Mouse (Mus musculus) liver, embryonic 16.5 days (tissue): ENCODE measurements around the gene Cysrt1. TPM values are rescaled to one million over a fixed set of nuclear protein-coding genes. Genes with fewer than 3 reads are reported as not detected.
A peak's percentile ranks its signal among the peaks of the same experiment; 100 is the strongest.

Source experiments
- ATAC-seq: fragments of 200-750 bp; cut with Nextera tagmentation; 2 replicates; pipeline ENCODE4 v1.8.0; 2017; ENCODE audit warnings: low read depth, mild to moderate bottlenecking, moderate number of reproducible peaks, moderate library complexity
- H3K27ac ChIP-seq: fragments of 300-500 bp; sonication (generic); 2 replicates; pipeline ENCODE4 v1.5.1; 2014; ENCODE audit warnings: mild to moderate bottlenecking, low read length
- H3K27me3 ChIP-seq: fragments of 300-500 bp; sonication (generic); 2 replicates; pipeline ENCODE4 v1.6.1; 2014; ENCODE audit warnings: low read depth, low read length, mixed read lengths; ENCODE audit not compliant: control insufficient read depth, insufficient read depth
- H3K36me3 ChIP-seq: fragments of 300-500 bp; sonication (generic); 2 replicates; pipeline ENCODE4 v1.6.1; 2014; ENCODE audit warnings: mild to moderate bottlenecking; ENCODE audit not compliant: control insufficient read depth, insufficient read depth
- H3K4me1 ChIP-seq: fragments of 300-500 bp; sonication (generic); 2 replicates; pipeline ENCODE4 v1.6.1; 2014; ENCODE audit warnings: low read depth, low read length, mixed read lengths; ENCODE audit not compliant: control insufficient read depth
- H3K4me2 ChIP-seq: fragments of 300-500 bp; sonication (generic); 2 replicates; pipeline ENCODE4 v1.6.1; 2014; ENCODE audit warnings: low read depth, low read length, mixed read lengths
- H3K4me3 ChIP-seq: fragments of 300-500 bp; sonication (generic); 2 replicates; pipeline ENCODE4 v1.5.1; 2014; ENCODE audit warnings: low read depth, mild to moderate bottlenecking, low read length
- H3K9ac ChIP-seq: fragments of 300-500 bp; sonication (generic); 2 replicates; pipeline ENCODE4 v1.6.1; 2014; ENCODE audit warnings: low read depth, low read length
- H3K9me3 ChIP-seq: fragments of 300-500 bp; sonication (generic); replicated peaks from 2 replicates; pipeline ENCODE4 v1.6.1; 2016; ENCODE audit warnings: low read length; ENCODE audit not compliant: control insufficient read depth
- WGBS: fragments of 180-500 bp; shearing (Covaris S2); extraction: QIAGEN DNeasy Blood & Tissue Kit; methylation state at CpG from one replicate; pipeline ENCODE4 v1.1.7; 2014; ENCODE audit not compliant: insufficient replicate concordance; 5-methylcytosine and 5-hydroxymethylcytosine counted together
- polyA plus RNA-seq: library from polyadenylated mRNA; unstranded; fragments of >200 nt; fragmentation: Nextera tagmentation; extraction: Ambion mirVana; gene quantifications from 2 replicates; pipeline ENCODE4 v1.2.1, GENCODE M21; 2015

Gene Cysrt1
- polyA plus RNA-seq, 1 experiment from 2014 or later = not detected

DNA sequence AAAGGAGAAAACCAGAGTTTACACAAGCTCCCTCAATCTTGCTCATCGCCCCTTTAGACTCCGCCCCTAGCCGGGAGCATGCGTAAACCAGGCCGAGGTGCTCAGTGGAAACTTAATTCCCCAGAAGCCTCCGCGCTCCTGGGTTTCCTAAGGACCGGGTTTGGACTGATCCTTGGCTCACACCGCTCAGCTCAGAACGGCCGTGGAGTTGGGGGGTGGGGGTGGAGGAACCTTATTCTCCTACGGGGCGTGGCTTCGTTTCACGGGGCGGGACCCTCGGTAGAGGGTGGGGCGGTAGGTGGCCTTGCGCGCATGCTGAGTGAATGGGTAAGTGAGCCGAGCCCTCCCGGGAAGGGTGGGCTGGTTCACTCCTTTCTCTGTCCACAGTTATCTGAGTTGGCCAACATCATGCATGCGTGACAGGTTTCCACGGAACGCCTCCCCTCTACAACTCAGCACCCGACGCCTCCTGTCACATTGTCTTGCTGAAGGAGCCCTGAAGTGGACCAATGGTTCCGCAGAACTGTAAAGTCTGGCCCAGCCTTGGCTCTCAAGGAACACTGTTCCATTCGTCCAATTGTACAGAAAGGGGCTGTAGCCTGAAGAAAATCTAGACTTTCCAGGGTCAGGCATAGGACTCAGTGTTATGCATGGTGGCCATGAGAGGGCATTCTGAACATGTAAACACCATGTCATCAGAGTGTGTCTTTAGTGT, 1.4 kb downstream of the Cysrt1 start:
- Histone ChIP-seq H3K4me1 (peaks cover 19% of the 10 kb centered on the region), H3K27ac (no peak overlapping the region), H3K9ac (peak overlapping the region; percentile 45; the same call in 1 of the 2 replicates), H3K4me2 (peak overlapping the region; percentile 73), H3K36me3 (no peaks in the 10 kb centered on the region), H3K9me3 (no peaks in the 10 kb centered on the region), H3K27me3 (peaks cover 29% of the 10 kb centered on the region), H3K4me3 (peak overlapping the region; percentile 56)
- under 1% methylated on average over 29 of the region's 29 CpGs for WGBS
- peak; percentile 69 for ATAC-seq

DNA sequence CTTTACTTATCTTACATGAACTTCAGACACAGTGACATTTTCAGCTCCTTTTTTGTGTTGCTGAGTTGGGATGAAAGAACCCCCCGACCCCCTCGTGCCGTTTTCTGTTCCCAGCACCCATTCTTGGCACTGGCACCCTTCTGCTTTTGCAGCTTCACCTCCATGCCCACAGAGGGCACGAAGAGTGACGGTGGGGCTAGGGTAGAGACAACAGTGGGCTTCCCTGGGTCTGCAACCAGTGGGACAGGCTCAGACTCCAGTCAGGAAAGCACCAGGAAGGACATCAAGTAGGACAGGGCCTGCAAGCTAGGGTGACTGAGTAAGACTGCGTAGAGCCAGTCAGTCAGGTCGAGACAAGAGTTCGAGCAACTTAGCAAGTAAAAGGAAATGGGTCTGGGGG, 1.9 kb downstream of the Cysrt1 start:
- H3K27me3 ChIP-seq = peaks cover 29% of the 10 kb centered on the region
- no peak overlapping the region for H3K9ac ChIP-seq
- no peak overlapping the region for H3K27ac ChIP-seq
- 45% methylated on average over 8 of the region's 8 CpGs for WGBS
- no peaks in the 10 kb centered on the region for H3K9me3 ChIP-seq
- peaks cover 19% of the 10 kb centered on the region for H3K4me1 ChIP-seq
- H3K4me3 ChIP-seq = peak overlapping the region; percentile 56
- peak overlapping the region; percentile 73 for H3K4me2 ChIP-seq
- no peaks in the 10 kb centered on the region for H3K36me3 ChIP-seq
- no peak for ATAC-seq

DNA sequence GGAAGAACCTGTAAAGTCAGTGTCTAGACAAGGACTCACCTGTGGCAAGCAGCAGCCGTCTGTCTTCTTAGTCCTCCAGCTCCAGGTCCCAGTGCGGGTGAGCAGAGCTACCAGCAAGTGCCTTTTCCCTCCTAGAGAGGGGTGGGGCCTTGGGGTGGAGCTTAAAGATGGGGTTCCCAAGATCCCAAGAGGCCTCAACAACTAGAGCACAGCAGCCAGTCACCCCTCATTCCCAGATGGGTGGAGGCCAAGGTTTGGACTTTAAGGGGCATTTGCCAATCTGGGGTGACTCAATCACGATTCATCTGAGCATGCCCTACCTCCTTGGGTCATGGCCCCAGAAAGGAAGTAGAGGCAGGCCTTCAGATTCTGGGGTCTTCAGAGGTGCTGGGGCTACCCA, 2.5 kb downstream of the Cysrt1 start:
- Histone ChIP-seq H3K4me3 (no peak overlapping the region), H3K27ac (no peak overlapping the region), H3K36me3 (no peaks in the 10 kb centered on the region), H3K4me2 (no peak overlapping the region), H3K27me3 (peaks cover 29% of the 10 kb centered on the region), H3K9me3 (no peaks in the 10 kb centered on the region), H3K9ac (no peak overlapping the region), H3K4me1 (peaks cover 19% of the 10 kb centered on the region)
- ATAC-seq = no peak
- WGBS = 64% methylated on average over 3 of the region's 3 CpGs

DNA sequence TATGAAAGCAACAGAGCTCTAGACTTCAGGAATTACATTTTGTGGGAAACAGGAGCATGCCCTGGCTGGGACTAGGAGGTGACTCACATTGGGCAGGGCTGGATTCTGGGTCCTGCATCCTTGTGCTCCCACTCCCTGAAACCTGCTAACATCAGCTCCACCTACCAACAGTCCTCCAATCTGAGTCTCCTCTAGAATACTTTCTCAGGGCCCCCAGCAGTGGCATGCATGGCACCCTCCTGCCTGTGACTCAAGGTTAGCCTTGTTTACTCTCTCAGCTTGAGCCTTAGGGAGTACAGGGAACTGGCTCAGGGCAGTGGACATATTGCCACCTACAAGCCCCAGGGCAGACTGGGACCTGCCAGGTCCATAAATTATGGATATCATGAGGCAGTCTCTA, 4.1 kb downstream of the Cysrt1 start:
- Histone ChIP-seq H3K4me2 (no peak overlapping the region), H3K27me3 (peaks cover 26% of the 10 kb centered on the region), H3K4me3 (no peak overlapping the region), H3K36me3 (no peaks in the 10 kb centered on the region), H3K9me3 (no peaks in the 10 kb centered on the region), H3K9ac (no peak overlapping the region), H3K4me1 (peaks cover 19% of the 10 kb centered on the region), H3K27ac (no peak overlapping the region)
- ATAC-seq = no peak

DNA sequence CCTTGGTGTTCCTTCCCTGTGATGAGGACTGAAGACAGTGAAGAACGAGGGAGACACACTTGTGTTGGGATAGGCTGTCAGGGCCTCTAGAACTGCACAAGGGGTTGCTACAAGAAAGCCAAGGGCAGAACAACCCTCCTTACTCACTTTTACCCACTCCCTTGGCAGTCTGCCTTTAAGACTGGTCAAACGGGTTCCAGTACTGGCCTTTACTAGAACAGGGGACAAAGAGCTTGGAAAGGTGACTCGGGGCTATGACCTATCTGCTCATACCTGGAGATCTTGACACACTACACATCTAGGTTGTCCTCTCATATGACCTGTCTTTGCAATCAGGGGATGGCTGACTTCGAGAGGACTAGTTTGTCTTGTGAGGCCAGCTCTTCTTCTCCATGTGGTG, 4.7 kb downstream of the Cysrt1 start:
- ATAC-seq = no peak
- H3K4me2 ChIP-seq = no peak overlapping the region
- peaks cover 20% of the 10 kb centered on the region for H3K27me3 ChIP-seq
- no peaks in the 10 kb centered on the region for H3K36me3 ChIP-seq
- H3K4me3 ChIP-seq = no peak overlapping the region
- WGBS = 40% methylated on average over 4 of the region's 4 CpGs
- H3K9me3 ChIP-seq = no peaks in the 10 kb centered on the region
- H3K9ac ChIP-seq = no peak overlapping the region
- H3K4me1 ChIP-seq = peaks cover 19% of the 10 kb centered on the region
- H3K27ac ChIP-seq = no peak overlapping the region

DNA sequence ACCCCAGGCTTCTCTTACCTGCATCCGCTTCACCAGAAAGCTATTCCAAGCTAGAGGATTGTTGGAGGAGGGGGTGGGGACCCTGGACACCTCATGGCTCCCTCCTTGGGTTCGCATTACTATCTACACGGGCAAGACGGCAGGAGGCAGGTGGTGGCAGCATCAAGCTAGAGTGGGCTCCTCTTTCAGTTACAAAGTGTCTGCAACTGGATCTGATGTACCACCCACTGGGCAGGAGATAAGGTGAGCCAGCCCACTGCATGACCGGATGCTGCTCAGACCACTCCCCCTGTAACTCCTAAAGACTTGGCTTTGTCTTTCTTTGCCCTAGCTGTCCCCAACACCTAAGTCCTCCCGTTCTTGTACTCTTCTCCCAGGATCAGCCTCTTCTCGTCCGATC, 5.6 kb downstream of the Cysrt1 start, which contains the start of gene Rnf224:
Gene Rnf224, minus strand, starts transcription at position 174 of the 400 bp plus-strand sequence.
- Histone ChIP-seq H3K27ac (no peak within 1 kb of the TSS), H3K27me3 (peaks cover 11% of the 10 kb centered on the region), H3K36me3 (no peaks in the 10 kb centered on the region), H3K9ac (no peak within 1 kb of the TSS), H3K4me1 (peaks cover 10% of the 10 kb centered on the region), H3K4me2 (no peak within 1 kb of the TSS), H3K4me3 (no peak within 1 kb of the TSS), H3K9me3 (no peaks in the 10 kb centered on the region)
- no peak for ATAC-seq
- WGBS = 35% methylated on average over 8 of the region's 8 CpGs

DNA sequence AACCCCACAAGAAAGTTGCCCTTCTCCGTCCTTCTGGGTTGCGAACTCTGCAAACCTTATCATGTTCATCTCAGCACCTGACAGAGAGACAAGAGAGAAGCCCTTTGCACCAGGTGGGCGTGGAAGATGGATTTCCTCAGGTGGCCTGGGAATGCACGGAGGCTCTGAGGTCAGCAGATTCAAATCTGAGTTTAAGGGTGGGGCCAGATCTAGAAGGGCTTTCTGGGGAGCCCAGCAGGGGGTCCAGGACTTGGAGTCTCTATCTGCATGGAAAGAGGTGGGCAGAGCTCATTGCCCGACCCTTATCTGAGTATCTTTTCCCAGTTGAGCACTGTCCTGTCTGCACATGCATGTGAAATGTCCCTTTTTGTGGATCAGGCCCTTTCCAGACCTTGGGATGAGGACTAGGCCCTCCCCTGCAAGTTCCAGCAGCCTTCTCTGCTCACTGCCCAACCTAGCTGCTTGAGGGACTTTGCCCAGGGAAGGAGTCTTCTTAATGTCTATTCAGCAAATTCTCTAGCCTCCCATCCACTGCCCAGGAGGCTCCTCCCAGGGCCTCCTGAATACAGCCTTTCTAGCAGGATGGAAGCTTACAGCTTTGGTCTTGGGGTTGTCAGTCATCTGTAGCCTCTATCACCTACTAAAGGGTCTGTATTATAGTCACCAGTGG, 7.6 kb downstream of the Cysrt1 start:
- no peaks in the 10 kb centered on the region for H3K4me1 ChIP-seq
- no peak overlapping the region for H3K27ac ChIP-seq
- H3K9me3 ChIP-seq = no peaks in the 10 kb centered on the region
- WGBS = 38% methylated on average over 5 of the region's 5 CpGs
- no peak overlapping the region for H3K4me2 ChIP-seq
- no peaks in the 10 kb centered on the region for H3K36me3 ChIP-seq
- no peak overlapping the region for H3K4me3 ChIP-seq
- no peaks in the 10 kb centered on the region; the same call in 1 of the 2 replicates for H3K27me3 ChIP-seq
- ATAC-seq = no peak
- no peak overlapping the region for H3K9ac ChIP-seq

DNA sequence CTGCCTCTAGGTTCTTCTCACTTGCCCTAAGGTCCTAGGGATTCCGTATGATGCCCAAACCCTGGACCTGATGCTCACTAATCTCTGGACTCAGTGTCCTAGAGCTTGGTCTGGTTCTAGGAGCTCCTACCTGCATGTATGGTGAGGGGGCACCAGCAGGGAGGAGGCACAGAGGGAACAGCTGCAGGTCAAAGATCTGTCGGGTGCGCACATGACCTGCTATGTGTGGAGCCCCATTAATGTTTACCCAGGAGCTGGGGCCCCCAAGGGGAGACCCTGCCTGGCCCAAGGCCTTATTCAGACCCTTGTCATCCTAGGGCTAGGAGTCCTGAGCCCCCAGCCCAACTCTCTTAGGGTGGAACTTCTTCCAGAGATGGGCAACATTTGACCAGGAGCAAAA, 8.2 kb downstream of the Cysrt1 start, which contains the start of gene Slc34a3:
Gene Slc34a3, minus strand, starts transcription at position 315 of the 400 bp plus-strand sequence.
- ATAC-seq = no peak
- H3K36me3 ChIP-seq = no peaks in the 10 kb centered on the region
- H3K4me2 ChIP-seq = no peak within 1 kb of the TSS
- H3K4me1 ChIP-seq = peaks cover under 1% of the 10 kb centered on the region; the same call in 1 of the 2 replicates
- H3K4me3 ChIP-seq = no peak within 1 kb of the TSS
- no peak within 1 kb of the TSS for H3K9ac ChIP-seq
- H3K9me3 ChIP-seq = no peaks in the 10 kb centered on the region
- 63% methylated on average over 3 of the region's 3 CpGs for WGBS
- H3K27ac ChIP-seq = no peak within 1 kb of the TSS
- no peaks in the 10 kb centered on the region; the same call in 1 of the 2 replicates for H3K27me3 ChIP-seq

DNA sequence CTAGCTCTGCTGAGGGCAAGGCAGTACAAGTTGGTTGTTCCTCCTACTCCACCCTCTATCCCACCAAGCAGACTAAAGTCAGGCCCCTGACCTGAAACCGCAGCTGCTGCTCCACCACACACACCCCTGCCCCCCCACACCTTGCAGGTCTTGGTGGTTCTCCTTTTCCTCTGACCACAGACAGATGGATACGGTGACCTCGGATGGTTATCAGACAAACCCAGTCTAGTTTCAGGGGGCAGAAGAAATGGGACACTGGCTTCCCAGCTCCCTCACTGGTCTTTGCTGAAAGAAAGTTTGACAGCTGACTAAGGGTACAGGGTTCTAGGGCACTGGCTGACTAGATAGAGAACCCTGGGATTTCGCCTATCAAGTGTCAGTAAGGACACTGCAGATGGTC, 8.8 kb downstream of the Cysrt1 start:
- Histone ChIP-seq H3K9ac (no peak overlapping the region), H3K36me3 (no peaks in the 10 kb centered on the region), H3K4me3 (no peak overlapping the region), H3K27ac (no peak overlapping the region), H3K27me3 (no peaks in the 10 kb centered on the region; the same call in 1 of the 2 replicates), H3K4me1 (peaks cover 6% of the 10 kb centered on the region), H3K4me2 (no peak overlapping the region), H3K9me3 (no peaks in the 10 kb centered on the region)
- ATAC-seq = no peak
- 7% methylated on average over 4 of the region's 4 CpGs for WGBS
